ENCODE assay signal across 25 mouse cellular contexts in the genomic region with DNA sequence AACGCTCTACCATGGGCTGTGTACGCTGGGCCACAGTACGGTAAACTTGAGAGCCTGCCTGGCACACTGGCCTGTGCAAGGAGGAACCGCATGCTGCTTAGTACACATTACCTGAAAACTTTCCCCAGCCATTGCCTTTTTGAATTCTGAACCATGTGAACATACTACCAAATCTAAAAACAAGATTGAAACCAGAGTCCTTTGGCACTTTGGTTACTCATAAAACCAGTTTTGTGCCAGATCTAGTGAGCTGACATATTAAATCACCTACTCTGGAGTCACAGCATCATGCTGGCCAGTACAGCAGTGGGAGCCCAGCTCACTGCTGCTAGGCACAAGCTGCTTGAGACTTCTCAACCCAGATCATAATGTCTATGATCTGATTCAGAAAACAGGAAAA. TPM values are rescaled to one million over a fixed set of nuclear protein-coding genes. Genes with fewer than 3 reads are reported as not detected.
DNase-seq lines count a peak whose midpoint lies in the region; ATAC-seq and TF ChIP-seq lines count a peak whose summit lies in the region.
"Had no signal": no experiment of that assay in that cellular context is flagged by ENCODE, and none has a peak within 500 bp of the region (broad histone marks: within the 10 kb centered on the region; RNA-seq: fewer than 3 reads in every experiment).

No protein-coding gene starts in this region.

- intact Hi-C loops in gastrocnemius, adult 2 months (cut with DNase I): no loop called here
- intact Hi-C loops in gastrocnemius, postnatal 36 days (cut with DNase I): no loop called here

- H3K36me3 ChIP-seq in kidney, embryonic 16.5 days (ENCODE audit: insufficient read depth, low read length): peaks cover 76% of the 10 kb centered on the region

- no peaks in the 10 kb centered on the region for H3K9me3 ChIP-seq in kidney, embryonic 16.5 days (ENCODE audit: low read length)
- H3K9me3 ChIP-seq: embryonic facial prominence, embryonic 10.5 days; embryonic facial prominence, embryonic 12.5 days; forebrain, embryonic 13.5 days; G1E had no signal

- H3K27me3 ChIP-seq in kidney, embryonic 16.5 days (ENCODE audit: insufficient read depth, low read length): no peaks in the 10 kb centered on the region
- H3K27me3 ChIP-seq: CH12.LX; embryonic facial prominence, embryonic 12.5 days; forebrain, embryonic 13.5 days; Patski had no signal

- H3K4me1 ChIP-seq in kidney, embryonic 16.5 days (ENCODE audit: insufficient read depth, low read length): no peaks in the 10 kb centered on the region
- H3K4me1 ChIP-seq: embryonic facial prominence, embryonic 10.5 days; embryonic facial prominence, embryonic 12.5 days; forebrain, embryonic 13.5 days had no signal

- TF ChIP-seq CTCF in gastrocnemius, adult 2 months (IDR thresholded peaks at IDR 0.05): no peak

- no peak overlapping the region for H3K4me3 ChIP-seq in gastrocnemius, adult 2 months
- H3K4me3 ChIP-seq in kidney, embryonic 16.5 days (ENCODE audit: low read length): no peak overlapping the region
- H3K4me3 ChIP-seq: embryonic facial prominence, embryonic 10.5 days; embryonic facial prominence, embryonic 12.5 days; forebrain, embryonic 13.5 days had no signal

- H3K9ac ChIP-seq in kidney, embryonic 16.5 days (replicated peaks; ENCODE audit: low read length): no peak overlapping the region
- H3K9ac ChIP-seq: embryonic facial prominence, embryonic 12.5 days; forebrain, embryonic 13.5 days had no signal

- DNase-seq in gastrocnemius, adult 2 months: peak; percentile 36
- no peak for DNase-seq in gastrocnemius, postnatal 36 days
- peak; percentile 49 for DNase-seq in kidney, adult 18-20 months
- DNase-seq in kidney, postnatal 10 days: no peak
- DNase-seq in kidney, adult 8-10 months: peak; percentile 46 to 63
- DNase-seq in skeletal muscle tissue, adult 2 months (ENCODE audit: low read depth, low spot score): peak; percentile 44
- DNase-seq: adrenal gland, adult 8-10 months; adrenal gland, postnatal 14 days; adrenal gland, postnatal 36 days; B cell, adult 2 months; cerebellum, adult 11-12 months; cerebellum, adult 2 months; cerebellum, adult 9-10 months; cerebellum, postnatal 10 days; cerebellum, postnatal 25 days had no signal

- H3K4me2 ChIP-seq in kidney, embryonic 16.5 days (replicated peaks; ENCODE audit: low read depth, low read length): no peak overlapping the region
- H3K4me2 ChIP-seq: embryonic facial prominence, embryonic 12.5 days; forebrain, embryonic 13.5 days had no signal

- H3K27ac ChIP-seq in gastrocnemius, adult 2 months: peak overlapping the region; percentile 61
- H3K27ac ChIP-seq in kidney, embryonic 16.5 days (ENCODE audit: low read length): no peak overlapping the region
- H3K27ac ChIP-seq: embryonic facial prominence, embryonic 10.5 days; embryonic facial prominence, embryonic 12.5 days; forebrain, embryonic 13.5 days had no signal

- WGBS in kidney, embryonic 16.5 days: 99% methylated on average over 4 of the region's 4 CpGs

- ATAC-seq in kidney, embryonic 16.5 days (ENCODE audit: low FRiP score, low TSS enrichment): no peak
- ATAC-seq: activated CD4-positive, CD25-positive, alpha-beta regulatory T cell, adult 4 months; CD4-positive, CD25-positive, alpha-beta regulatory T cell, adult 4 months; forebrain, embryonic 13.5 days; Patski had no signal

RNA-seq across cellular contexts. Expression of a gene that starts 4.9 kb away (rescaled TPM):
- under 1 TPM in 1 of 2 experiments, not detected in 1; 0.82 TPM for total RNA-seq in gastrocnemius, adult 2 months (2021)
- not detected for total RNA-seq in gastrocnemius, postnatal 36 days (2021)
- 6.5 and 7.8 TPM in 2 replicates for polyA plus RNA-seq in kidney, embryonic 16.5 days (2015; fragmentation: Nextera tagmentation; extraction: Ambion mirVana)
- total RNA-seq: adrenal gland, adult 8-10 months; adrenal gland, postnatal 14 days; adrenal gland, postnatal 36 days had no signal
- polyA plus RNA-seq: cortical plate, adult 2 months; G1E had no signal

RNA-seq across cellular contexts. Expression of a gene that starts 36.0 kb away (rescaled TPM):
- 100 to 1,000 TPM; 118 to 132 TPM for total RNA-seq in gastrocnemius, adult 2 months (2021)
- total RNA-seq in gastrocnemius, postnatal 36 days (2021): 100 to 1,000 TPM; 102 to 117 TPM
- polyA plus RNA-seq in kidney, embryonic 16.5 days (2015; fragmentation: Nextera tagmentation; extraction: Ambion mirVana): 126 and 128 TPM in 2 replicates

RNA-seq across cellular contexts. Expression of a gene that starts 38.1 kb away (rescaled TPM):
- 1 to 10 TPM; 8.1 to 10.0 TPM for total RNA-seq in gastrocnemius, adult 2 months (2021)
- 1 to 10 TPM; 4.8 to 6.5 TPM for total RNA-seq in gastrocnemius, postnatal 36 days (2021)
- polyA plus RNA-seq in kidney, embryonic 16.5 days (2015; fragmentation: Nextera tagmentation; extraction: Ambion mirVana): 21.6 and 25.8 TPM in 2 replicates

Comparison
In these comparisons a context has a peak if more than half of its experiments do, and no peak if none do; other contexts are left out.
1. DNase-seq: peak in gastrocnemius, adult 2 months (single experiment), kidney, adult 18-20 months (single experiment), kidney, adult 8-10 months (2 of 2) and skeletal muscle tissue, adult 2 months (single experiment); none in gastrocnemius, postnatal 36 days (0 of 2) and kidney, postnatal 10 days (single experiment).